Mouse (Mus musculus): ENCODE data around the gene Olfr324.

Gene Olfr324

DNA sequence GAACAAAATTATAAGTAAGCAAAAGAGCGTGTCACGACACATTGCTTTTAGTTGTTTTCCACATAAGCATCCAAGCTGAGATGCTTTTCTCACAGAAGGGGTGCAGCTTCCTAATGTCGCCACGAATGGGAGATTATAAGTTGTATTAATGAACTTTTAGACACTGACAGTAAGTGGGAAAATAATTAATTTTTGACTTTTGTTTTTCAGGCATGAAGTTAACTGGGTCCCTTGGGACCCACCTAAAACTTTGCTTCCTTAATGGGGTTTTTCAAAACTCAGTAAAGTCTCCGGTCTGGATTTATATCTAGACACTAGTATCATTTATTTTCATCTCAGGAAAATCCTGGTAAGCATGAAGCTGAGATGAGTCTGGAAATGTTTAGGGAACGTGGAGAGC, at the start of gene Olfr324:
Gene Olfr324 (plus strand): TSS at position 301 of the 400 bp plus-strand sequence.
- DNase-seq (ENCODE audit: low spot score), result no peak

DNA sequence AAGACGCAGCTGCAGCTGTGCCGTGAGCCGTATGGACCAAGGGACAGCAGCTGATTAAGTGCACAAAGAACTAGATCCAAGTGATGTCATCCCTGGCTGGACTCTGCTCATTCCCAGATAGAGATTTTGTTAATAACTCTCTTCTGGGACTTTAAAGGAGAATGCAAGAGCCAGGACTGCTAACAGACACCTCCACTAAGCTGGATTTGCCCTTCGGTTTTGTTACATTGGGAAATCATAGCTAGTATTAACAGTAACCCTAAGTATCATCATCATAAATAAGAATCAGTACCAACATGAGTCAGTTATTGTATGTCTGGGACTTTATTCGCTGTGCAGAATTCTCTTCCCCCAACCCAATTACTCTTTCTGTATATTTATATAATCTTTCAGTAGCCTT, 48.6 kb upstream of the Olfr324 start, which contains the start of gene Olfr329-ps:
Gene Olfr329-ps (minus strand): TSS at position 101 of the 400 bp plus-strand sequence.
- no peak for DNase-seq (ENCODE audit: low spot score)

- no peak for DNase-seq (ENCODE audit: low spot score)
Measured at GRCm38 (mm10) chr11:58555536-58555935, 39.4 kb upstream of the Olfr324 start, which contains the start of gene Olfr328. Olfr328 (minus strand) TSS chr11:58555636.

- DNase-seq (ENCODE audit: low spot score), result no peak
Measured at GRCm38 (mm10) chr11:58570405-58570804, 24.5 kb upstream of the Olfr324 start, which contains the start of gene Olfr224. Olfr224 (minus strand) TSS chr11:58570553.

DNA sequence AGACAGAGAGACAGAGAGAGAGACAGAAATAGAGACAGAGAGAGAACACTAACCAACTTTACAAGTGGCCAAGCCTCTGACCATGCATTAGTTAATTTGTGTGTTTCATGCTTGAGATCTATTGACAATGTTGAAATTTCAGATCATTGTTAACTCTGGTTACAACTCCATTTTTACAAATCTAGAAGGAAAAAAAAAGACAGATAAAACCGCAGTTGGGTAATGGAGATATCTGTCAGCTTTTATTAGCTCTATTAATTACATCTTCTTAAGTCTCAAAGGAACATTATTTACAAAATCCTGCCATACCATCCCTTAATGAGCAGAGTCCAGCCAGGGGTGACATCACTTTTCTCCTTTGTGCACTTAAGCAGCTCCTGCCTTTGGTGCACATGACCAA, 17.5 kb upstream of the Olfr324 start, which contains the start of gene Olfr325:
Gene Olfr325 (plus strand): TSS at position 301 of the 400 bp plus-strand sequence.
- no peak for DNase-seq (ENCODE audit: low spot score)

DNA sequence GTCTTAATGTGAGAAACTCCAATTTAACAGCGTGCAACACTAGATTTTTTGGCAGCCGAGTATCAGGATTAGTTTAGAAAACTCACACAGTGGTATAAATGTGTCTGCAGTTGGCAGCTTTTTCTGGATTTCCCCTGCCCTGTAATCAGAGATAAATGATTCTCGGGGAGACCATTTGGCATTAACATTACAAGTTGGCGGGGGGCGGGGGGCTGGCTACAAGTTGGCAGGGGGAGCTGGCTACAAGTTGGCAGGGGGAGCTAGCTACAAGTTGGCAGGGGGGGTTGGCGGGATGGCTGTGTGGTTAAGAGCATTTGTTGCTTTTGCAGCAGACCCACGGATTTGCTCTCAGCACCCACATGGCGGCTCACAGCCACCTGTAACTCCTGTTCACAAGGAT, 16.3 kb upstream of the Olfr324 start:
- no peak for DNase-seq (ENCODE audit: low spot score)

- DNase-seq (ENCODE audit: low spot score), result peak; percentile 60
Measured at GRCm38 (mm10) chr11:58587898-58588348, 7.0 kb upstream of the Olfr324 start.

DNA sequence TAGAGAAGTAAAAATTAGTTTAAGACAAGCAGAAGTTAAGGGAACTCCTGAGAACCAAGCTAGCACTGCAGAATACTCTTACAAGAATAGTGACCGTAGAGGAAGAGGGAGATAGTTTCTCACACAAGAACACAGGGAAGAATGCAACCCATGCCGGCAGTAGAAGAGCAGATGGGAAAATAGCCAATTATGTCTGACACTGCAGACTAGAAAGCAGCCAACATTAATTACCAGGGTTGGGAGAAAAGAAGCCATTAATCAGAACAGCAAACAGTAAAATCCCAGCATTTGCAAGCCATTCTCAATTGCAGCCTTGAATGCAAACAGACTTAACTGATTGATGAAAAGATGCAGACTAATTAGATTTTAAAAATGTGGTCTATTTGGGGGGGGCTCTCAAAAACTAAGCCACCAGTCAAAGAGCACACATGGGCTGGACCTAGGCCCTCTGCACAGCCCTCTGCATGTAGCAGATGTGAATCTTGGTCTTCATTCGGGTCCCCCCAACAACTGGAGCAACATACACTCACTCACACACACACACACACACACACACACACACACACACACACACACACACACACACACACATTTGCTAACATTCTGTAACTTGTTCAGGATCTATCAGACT, 6.2 kb upstream of the Olfr324 start:
- no peak for DNase-seq (ENCODE audit: low spot score)

DNA sequence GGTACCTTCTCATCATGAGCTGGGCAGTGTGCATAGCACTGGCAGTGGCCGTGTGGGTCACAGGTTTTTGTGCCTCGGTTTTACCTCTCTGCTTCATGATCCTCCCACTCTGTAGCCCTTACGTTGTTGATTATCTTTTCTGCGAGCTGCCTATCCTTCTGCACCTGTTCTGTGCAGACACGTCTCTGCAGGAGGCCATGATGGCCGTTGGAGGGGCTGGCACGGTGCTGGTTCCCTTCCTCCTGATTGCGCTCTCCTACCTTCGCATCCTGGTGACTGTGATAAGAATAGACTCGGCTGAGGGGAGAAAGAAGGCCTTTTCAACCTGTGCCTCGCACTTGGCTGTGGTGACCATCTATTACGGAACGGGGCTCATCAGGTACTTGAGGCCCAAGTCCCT, 2.9 kb downstream of the Olfr324 start:
- no peak for DNase-seq (ENCODE audit: low spot score)

DNA sequence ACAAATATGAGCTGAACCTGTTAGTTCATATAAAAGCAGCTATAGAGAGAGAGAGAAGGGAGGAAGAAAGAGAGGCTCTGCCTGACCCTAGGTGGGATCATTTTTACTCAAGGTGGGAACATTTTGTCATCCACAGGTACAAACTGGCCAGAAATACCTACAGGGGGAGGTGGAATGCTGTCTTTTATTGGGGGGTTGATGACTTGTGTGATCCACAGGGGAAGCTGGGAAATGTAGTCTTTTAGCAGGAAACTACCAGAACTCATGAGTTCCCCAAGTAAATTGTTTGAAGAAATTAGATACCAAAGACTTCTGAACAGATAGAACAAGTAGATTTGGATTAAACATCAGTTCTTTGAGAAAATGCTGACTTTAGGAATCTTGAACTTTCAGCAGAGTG, 7.1 kb downstream of the Olfr324 start:
- DNase-seq (ENCODE audit: low spot score), result no peak

- no peak for DNase-seq (ENCODE audit: low spot score)
Measured at GRCm38 (mm10) chr11:58602800-58603560, 8.1 kb downstream of the Olfr324 start.

DNA sequence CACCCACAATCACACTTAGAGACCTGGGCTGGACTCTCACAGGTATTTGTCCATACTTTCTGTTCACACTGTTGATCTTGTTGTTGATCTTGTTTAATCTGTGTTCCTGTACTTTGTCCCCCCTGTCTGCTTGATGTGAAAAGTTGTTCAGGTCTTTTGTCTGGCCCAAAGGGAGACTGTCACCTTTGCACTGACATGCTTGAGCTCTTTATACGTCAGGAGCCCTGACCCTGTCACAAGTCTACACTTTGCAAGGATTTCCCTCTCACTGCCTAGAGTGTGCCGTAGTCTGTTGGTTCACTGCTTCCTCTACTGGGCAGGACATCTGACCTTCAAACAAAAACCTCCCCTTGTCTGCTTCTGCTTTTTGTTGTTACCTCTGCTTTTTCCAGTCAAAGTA, 9.8 kb downstream of the Olfr324 start:
- no peak for DNase-seq (ENCODE audit: low spot score)

DNA sequence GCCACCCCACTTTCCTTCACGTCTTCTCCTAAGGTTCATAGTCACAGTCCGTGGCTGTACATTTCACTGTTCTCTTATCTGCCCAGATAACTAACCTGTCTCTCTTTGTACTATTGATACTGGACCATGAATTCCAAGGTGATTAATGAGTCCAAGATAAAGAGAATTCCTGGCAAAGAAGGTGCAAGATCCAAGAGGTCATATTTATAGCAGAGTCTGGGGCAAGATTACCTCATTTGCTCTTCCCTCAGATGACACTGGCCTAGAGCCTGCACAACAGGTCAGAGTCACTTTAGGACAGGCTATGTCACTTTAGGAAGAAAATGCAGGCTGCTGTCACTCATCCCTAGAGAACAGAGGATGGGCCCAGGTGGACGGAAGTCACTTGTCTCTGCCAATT, 10.3 kb downstream of the Olfr324 start:
- DNase-seq (ENCODE audit: low spot score), result no peak

DNA sequence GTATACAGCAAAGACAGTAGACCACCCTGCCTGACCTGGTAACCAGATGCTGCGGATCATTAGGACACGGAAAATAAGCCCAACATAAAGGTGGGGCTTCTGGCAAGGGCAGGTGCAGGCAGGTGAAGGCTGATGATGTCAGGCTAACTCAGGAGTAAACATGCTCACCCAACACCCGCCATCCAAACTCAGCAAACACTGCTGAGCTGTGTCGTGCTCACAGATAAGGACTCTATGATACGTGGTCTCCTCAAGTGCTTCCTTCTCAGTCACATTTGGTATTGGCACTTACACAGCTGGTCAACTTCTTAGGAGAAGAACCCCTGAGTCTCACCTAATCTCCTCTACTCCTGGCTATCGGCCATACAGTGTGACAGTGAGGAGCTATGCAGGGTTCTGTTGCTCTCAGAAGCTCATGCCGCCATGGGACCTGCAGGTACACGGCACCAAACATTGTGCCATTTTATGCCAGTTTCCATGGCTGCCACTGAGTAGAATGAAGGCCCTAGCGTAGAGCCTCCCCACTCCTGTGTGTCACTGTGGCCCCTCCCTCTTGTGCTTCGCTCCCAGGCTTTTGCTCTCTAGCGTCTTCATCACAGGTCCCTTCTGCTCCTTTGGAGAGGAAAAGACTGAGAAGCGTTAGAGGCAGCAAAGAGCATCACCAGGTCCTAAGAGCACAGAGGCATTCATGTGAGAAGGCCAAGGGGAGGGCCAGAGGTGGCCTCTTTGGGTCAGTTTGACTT, 11.4 kb downstream of the Olfr324 start:
- no peak for DNase-seq (ENCODE audit: low spot score)

- DNase-seq (ENCODE audit: low spot score), result no peak
Measured at GRCm38 (mm10) chr11:58607030-58607429, 12.1 kb downstream of the Olfr324 start.

DNA sequence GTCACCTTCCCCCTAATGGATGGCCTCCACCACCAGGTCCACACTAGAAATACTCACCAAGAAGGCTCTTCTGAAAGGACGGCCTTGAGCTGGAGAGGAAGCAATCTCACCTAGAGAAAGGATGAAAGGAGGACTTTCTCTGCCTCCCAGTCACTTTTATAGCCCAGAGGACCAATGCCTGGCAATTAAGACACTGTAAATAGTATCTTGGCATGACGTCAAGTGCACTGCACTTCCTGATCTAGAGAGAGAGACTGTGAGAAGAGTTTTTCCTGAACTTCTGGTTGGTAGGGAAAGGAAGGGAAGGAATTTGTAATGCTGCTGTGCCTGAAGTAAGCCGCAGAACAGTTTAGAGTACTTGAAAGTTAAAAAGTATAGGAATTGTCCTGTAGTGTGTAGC, 18.4 kb downstream of the Olfr324 start:
- no peak for DNase-seq (ENCODE audit: low spot score)

GRCm38 (mm10) chr11:58614526-58614925, 19.6 kb downstream of the Olfr324 start:
- DNase-seq (ENCODE audit: low spot score), result no peak

DNA sequence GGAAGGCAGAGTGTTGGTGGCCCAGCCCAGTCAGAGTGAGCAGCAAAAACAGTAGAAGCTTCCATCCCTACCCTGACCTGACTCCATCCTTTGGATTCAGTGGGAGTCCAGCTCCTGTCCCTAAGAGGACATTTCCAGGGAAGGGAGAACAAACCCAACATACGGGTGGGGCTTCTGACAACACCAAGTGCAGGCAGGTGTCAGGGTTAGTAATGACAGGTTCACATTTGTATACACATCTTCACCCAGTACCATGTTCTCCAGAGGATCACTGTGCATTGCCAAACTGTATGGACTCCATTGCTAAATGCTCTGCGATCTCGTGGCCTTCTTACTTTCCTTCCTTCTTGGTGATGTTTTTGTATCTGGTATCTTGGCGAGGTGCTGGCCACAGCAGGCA, 21.1 kb downstream of the Olfr324 start, which contains the start of gene 2210407C18Rik:
Gene 2210407C18Rik (minus strand): TSS at position 101 of the 400 bp plus-strand sequence.
- DNase-seq (ENCODE audit: low spot score), result no peak

- no peak for DNase-seq (ENCODE audit: low spot score)
Measured at GRCm38 (mm10) chr11:58618369-58618768, 23.5 kb downstream of the Olfr324 start.

GRCm38 (mm10) chr11:58618793-58619192, 23.9 kb downstream of the Olfr324 start:
- DNase-seq (ENCODE audit: low spot score), result no peak

DNA sequence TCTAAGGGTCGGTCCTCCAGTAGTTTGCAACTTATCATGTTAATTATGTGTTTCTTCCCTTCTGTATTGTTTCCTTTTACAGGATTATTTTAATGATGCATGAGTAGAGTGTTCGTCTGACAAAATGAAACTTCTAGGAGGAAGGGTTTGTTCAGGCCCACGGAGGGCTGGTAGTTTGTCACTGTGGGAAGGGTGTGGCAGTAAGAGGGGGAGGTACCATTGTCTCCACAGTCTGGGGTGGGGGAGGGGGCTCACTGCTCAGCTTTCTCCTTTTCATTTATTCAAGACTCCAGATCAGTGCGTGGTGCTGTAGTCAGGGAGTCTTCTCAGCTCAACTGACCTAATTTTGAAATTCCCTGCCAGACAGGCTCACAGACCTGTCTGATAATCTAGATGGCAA, 31.2 kb downstream of the Olfr324 start:
- no peak for DNase-seq (ENCODE audit: low spot score)

DNA sequence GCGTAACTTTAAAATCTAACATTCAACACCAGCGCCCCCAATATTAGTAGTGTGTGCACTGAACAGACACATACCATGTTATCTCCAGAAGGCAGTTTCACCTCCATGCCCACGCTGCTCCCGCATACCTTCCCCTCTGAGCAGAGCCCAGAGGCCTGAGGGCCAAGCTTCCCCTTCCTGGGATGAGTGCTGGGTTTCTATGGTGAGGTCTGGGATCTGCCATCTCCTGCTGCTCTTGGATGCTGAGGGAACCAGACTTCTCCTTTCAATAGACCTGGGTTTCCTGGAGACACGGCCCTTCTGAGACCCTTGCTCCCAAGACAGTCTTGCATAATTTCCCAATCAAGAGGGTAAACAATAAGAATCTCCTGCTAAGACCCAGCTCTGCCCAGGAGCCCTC, 35.5 kb downstream of the Olfr324 start, which contains the start of gene Olfr323:
Gene Olfr323 (minus strand): TSS at position 101 of the 400 bp plus-strand sequence.
- no peak for DNase-seq (ENCODE audit: low spot score)
